Mouse (Mus musculus): Measurements from ENCODE around the gene Pcid2. TPM values are rescaled to one million over a fixed set of nuclear protein-coding genes. Genes with fewer than 3 reads are reported as not detected.
"Not testable (repeated sequence)": the region's sequence is repeated elsewhere in the genome, so short reads cannot be mapped to it uniquely, and the experiment has no call there.

Gene Pcid2
- 28.3 TPM for polyA plus RNA-seq (2021)

GRCm38 (mm10) chr8:13105087-13105881 is at the start of gene Pcid2, which contains the start of gene Cul4a:
Gene Pcid2, minus strand, starts transcription at chr8:13105459.
Gene Cul4a, plus strand, starts transcription at chr8:13105621.
- in situ Hi-C loops (cut with MboI; ENCODE audit: low pct_unique_long_range_greater_than_20kb), result loop anchor here (10.0 kb wide), 1 partner anchor 120 kb away; no protein-coding TSS in a partner anchor
- POLR2A ChIA-PET, result interaction anchor here (1.3 to 1.5 kb wide), 3 partner anchors 17 to 126 kb away, joined by 3 to 4 read pairs (median 3); no protein-coding TSS in a partner anchor
- DNase-seq (ENCODE audit: low read depth, low spot score) (peak; percentile 75), ATAC-seq (peak; percentile 97)
- CTCF ChIA-PET, result no interaction called here
- H3K27me3 ChIP-seq, result no peaks in the 10 kb centered on the region
- no peak for TF ChIP-seq CTCF (IDR thresholded peaks at IDR 0.05)

DNA sequence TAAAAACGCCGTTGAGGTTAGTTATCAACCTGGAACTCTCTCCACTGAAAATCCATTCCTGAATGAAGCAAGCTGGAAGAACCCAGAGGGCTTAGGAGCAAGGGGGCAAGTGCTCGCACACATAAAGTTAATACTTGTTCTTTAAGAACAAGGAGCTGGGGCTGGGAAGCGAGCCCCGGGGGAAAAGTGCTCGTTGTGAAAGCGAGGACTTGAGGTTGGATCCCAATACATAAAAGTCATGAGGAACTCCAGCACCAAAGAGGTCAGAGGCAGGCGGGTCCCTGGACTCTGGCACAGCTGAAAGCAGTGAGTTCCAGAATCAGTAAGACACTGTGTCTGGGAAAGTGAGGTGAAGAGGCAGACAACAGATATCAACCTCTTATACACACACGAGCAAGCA is 48.8 kb upstream of the Pcid2 start:
- CTCF ChIA-PET, result no interaction called here
- in situ Hi-C loops (cut with MboI; ENCODE audit: low pct_unique_long_range_greater_than_20kb), result no loop called here
- no peak for TF ChIP-seq CTCF (IDR thresholded peaks at IDR 0.05)
- DNase-seq (ENCODE audit: low read depth, low spot score) (no peak), ATAC-seq (no peak)
- POLR2A ChIA-PET, result no interaction called here
- no peaks in the 10 kb centered on the region for H3K27me3 ChIP-seq

DNA sequence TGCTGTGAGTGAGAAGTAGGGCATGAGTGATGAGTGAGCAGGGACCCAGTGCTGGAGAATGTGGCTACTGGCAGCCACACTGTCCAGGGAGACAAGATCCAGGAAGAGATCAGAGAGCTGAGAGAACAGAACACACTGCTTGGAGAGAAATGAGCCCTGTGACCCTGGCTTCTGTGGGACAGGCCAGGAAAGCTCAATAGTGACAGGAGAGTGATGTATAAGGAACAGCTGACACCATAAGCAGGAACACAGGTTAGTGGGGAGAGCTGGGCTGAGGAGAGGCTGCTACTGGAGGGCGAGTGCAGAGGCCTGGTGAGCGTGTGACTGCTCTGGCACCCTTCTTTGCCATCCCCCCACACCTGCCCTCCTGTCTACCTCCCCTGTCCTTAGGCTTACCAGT is 45.7 kb upstream of the Pcid2 start:
- ChIA-PET POLR2A (interaction anchor here (0.6 kb wide), 1 partner anchor 166 kb away, joined by 4 read pairs; no protein-coding TSS in a partner anchor), CTCF (interaction anchor here (0.8 kb wide), 1 partner anchor 10 kb away, joined by 3 read pairs; no protein-coding TSS in a partner anchor)
- in situ Hi-C loops (cut with MboI; ENCODE audit: low pct_unique_long_range_greater_than_20kb), result no loop called here
- ATAC-seq (no peak), DNase-seq (ENCODE audit: low read depth, low spot score) (no peak)
- no peaks in the 10 kb centered on the region for H3K27me3 ChIP-seq
- TF ChIP-seq CTCF (IDR thresholded peaks at IDR 0.05), result no peak

DNA sequence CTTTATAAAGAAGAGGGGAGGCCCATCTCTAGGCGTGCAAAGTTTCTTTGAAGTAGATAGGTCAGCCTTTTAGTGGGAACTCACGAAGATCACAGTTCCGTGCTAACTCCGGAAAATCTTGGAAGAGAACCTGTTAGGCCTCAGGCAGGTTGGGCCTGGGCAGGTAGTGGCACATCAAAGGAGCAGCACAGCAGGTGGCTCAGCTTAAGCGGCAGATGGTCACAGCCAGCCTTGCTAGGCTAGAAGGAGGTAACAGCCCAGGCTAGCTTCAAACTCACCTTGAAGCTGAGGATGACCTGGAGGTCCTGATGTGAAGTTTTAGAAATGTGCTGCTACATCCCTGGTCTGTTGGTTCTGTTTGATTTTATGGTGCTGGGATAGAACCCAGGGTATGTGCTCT is 44.6 kb upstream of the Pcid2 start:
- in situ Hi-C loops (cut with MboI; ENCODE audit: low pct_unique_long_range_greater_than_20kb), result no loop called here
- DNase-seq (ENCODE audit: low read depth, low spot score) (no peak), ATAC-seq (no peak)
- no peaks in the 10 kb centered on the region for H3K27me3 ChIP-seq
- TF ChIP-seq CTCF (IDR thresholded peaks at IDR 0.05), result no peak
- ChIA-PET POLR2A (interaction anchor here (0.6 kb wide), 1 partner anchor 54 kb away, joined by 3 read pairs; no protein-coding TSS in a partner anchor), CTCF (no interaction called here)

DNA sequence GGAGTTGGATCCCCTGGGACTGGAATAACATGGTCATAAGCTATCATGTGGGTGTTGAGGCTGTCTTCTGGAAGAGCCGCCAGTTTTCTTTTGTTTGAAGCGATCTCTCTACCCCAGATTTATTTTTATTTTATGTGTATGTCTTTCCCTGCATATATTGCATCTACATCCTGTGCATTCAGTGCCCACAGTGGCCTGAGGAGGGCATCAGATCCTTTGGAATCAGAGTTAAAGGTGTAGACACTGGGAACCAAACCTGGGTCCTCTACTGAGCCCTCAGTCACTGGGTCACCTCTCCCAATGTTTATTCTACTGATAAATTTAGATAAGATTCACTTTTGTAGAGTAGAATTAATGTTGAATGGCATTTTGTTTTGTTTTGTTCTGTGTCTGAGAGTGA is 44.0 kb upstream of the Pcid2 start:
- no peaks in the 10 kb centered on the region for H3K27me3 ChIP-seq
- no peak for TF ChIP-seq CTCF (IDR thresholded peaks at IDR 0.05)
- in situ Hi-C loops (cut with MboI; ENCODE audit: low pct_unique_long_range_greater_than_20kb), result no loop called here
- no peak for ATAC-seq
- POLR2A ChIA-PET, result interaction anchor here (0.6 kb wide), 1 partner anchor 54 kb away, joined by 3 read pairs; no protein-coding TSS in a partner anchor
- CTCF ChIA-PET, result no interaction called here
- no peak for DNase-seq (ENCODE audit: low read depth, low spot score)

GRCm38 (mm10) chr8:13148476-13148875 is 43.2 kb upstream of the Pcid2 start:
- in situ Hi-C loops (cut with MboI; ENCODE audit: low pct_unique_long_range_greater_than_20kb), result no loop called here
- ATAC-seq (no peak), DNase-seq (ENCODE audit: low read depth, low spot score) (no peak)
- CTCF ChIA-PET, result interaction anchor here (1.4 kb wide), 1 partner anchor 25 kb away, joined by 3 read pairs; no protein-coding TSS in a partner anchor
- TF ChIP-seq CTCF (IDR thresholded peaks at IDR 0.05), result no peak
- H3K27me3 ChIP-seq, result no peaks in the 10 kb centered on the region
- POLR2A ChIA-PET, result interaction anchor here (0.7 kb wide), 1 partner anchor 29 kb away, joined by 5 read pairs; no protein-coding TSS in a partner anchor

- DNase-seq (ENCODE audit: low read depth, low spot score) (no peak), ATAC-seq (no peak)
- no peak for TF ChIP-seq CTCF (IDR thresholded peaks at IDR 0.05)
- in situ Hi-C loops (cut with MboI; ENCODE audit: low pct_unique_long_range_greater_than_20kb), result loop anchor here (5.0 kb wide), 1 partner anchor 71 kb away; no protein-coding TSS in a partner anchor
- CTCF ChIA-PET, result interaction anchor here (2.0 kb wide), 1 partner anchor 8 kb away, joined by 4 read pairs; no protein-coding TSS in a partner anchor
- POLR2A ChIA-PET, result no interaction called here
- H3K27me3 ChIP-seq, result no peaks in the 10 kb centered on the region
These were observed 36.4 kb upstream of the Pcid2 start for GRCm38 (mm10) chr8:13141681-13142080.

DNA sequence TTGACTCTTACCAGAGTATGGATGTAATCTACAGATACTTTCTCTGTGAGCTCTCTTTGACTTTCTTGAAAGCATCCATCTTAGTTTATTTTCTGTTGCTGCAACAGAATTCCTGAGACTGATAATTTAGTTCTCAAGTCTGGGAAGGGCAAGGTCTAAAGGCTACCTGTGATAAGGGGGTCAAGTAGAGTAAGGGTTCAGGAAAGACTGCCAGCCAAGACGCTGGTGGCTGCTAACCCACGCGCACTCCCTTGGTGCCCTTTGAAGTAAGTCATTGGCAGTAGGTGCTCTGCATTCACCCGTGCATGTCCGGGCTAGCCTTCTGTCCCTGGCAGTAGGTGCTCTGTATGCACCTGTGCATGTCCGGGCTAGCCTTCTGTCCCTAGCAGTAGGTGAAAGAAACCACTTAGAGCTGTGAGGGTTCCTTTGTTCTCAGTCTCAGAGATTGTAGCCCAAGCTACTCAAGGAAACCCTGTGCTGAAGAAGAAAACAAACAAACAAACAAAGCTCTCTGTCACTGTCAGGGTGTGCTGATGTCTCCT is 34.5 kb upstream of the Pcid2 start:
- no peak for ATAC-seq
- ChIA-PET POLR2A (no interaction called here), CTCF (no interaction called here)
- in situ Hi-C loops (cut with MboI; ENCODE audit: low pct_unique_long_range_greater_than_20kb), result loop anchor here (5.0 kb wide), 1 partner anchor 73 kb away; no protein-coding TSS in a partner anchor
- no peaks in the 10 kb centered on the region for H3K27me3 ChIP-seq
- DNase-seq (ENCODE audit: low read depth, low spot score), result no peak
- TF ChIP-seq CTCF (IDR thresholded peaks at IDR 0.05), result no peak

- ATAC-seq; H3K27me3 ChIP-seq; DNase-seq (ENCODE audit: low read depth, low spot score); in situ Hi-C loops (cut with MboI; ENCODE audit: low pct_unique_long_range_greater_than_20kb): not testable (repeated sequence)
- CTCF ChIA-PET, result interaction anchor here (0.7 to 1.2 kb wide), 7 partner anchors 11 to 66 kb away, joined by 3 to 4 read pairs (median 3); no protein-coding TSS in a partner anchor
- POLR2A ChIA-PET, result interaction anchor here (1.2 kb wide), 1 partner anchor 27 kb away, joined by 4 read pairs; the partner anchor contains the start of genes Cul4a and Pcid2
These were observed 27.0 kb upstream of the Pcid2 start for GRCm38 (mm10) chr8:13132220-13132619.

DNA sequence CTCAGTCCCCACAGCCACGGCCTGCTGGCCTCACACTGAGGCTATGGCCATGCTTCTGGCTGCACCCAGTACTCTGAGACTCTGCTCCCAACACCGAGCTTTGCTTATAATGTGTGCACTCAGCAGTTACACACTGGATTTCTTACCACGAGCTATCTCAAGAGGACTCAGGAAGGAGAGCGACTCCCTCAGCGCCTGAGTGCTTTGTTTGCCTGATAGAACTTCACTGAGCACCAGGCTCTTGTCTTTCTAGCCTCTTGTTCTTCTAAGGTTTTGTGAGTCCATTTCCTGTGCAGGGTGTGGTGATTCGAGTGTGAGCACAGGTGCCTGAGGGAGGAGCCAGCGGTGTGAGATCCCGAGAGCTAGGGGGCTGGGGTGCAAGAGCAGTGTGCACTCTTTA is 19.6 kb upstream of the Pcid2 start:
- in situ Hi-C loops (cut with MboI; ENCODE audit: low pct_unique_long_range_greater_than_20kb), result no loop called here
- ATAC-seq (no peak), DNase-seq (ENCODE audit: low read depth, low spot score) (no peak)
- TF ChIP-seq CTCF (IDR thresholded peaks at IDR 0.05), result no peak
- CTCF ChIA-PET, result interaction anchor here (1.0 kb wide), 1 partner anchor 12 kb away, joined by 3 read pairs; no protein-coding TSS in a partner anchor
- no peaks in the 10 kb centered on the region for H3K27me3 ChIP-seq
- POLR2A ChIA-PET, result no interaction called here
